Mouse (Mus musculus) mammary gland, adult 2 months (tissue): Measurements from ENCODE around the gene A630089N07Rik. TPM values are rescaled to one million over a fixed set of nuclear protein-coding genes. Genes with fewer than 3 reads are reported as not detected.

ENCODE experiments used
- polyA plus RNA-seq: library from polyadenylated mRNA; depleted of rRNA; stranded (reverse); fragments of >200 nt; gene quantifications from 2 replicates; pipeline ENCODE4 v1.2.3, GENCODE M21; 2012; ENCODE audit warnings: low replicate concordance; rRNA removed

Gene A630089N07Rik
- 0.44 and 0.65 TPM in 2 replicates for polyA plus RNA-seq

DNA sequence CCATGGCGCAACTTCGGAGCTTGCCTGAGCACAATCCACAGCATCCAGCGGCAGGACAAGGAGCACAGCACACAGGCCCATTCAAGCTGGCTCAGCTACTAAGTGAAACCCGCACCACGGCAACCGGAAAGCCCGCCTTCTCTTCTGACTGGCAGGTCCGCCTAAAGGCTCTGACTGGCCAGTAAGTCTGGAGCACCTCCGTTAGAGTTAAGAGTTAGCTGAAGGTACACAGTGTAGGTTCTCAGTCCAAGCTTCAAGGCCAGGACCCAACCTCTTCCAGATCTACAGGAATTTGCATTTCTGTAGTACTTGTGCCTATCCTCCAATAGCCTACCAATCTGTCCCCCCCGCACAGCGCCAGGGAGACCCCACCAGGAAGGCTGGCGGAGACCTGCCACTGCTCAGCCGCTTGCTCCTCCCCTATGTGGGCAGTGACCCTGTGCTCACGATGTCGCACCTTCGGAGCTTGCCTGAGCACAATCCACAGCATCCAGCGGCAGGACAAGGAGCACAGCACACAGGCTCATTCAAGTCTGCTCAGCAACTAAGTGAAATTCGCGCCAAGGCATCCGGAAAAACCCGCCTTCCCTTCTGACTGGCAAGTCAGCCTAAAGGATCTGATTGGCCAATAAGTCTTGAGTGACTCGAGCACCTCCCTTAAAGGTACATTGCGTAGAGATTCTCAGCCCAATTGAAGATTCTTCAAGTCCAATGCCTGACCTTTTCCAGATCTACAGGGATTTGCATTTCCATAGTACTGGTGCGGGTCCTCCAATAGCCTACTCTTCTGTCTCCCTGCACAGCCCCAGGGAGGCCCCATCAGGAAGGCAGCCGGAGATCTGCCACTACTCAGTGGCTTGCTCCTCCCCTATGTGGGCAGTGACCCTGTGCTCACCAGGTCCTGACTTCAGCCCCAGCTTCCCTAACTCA lies at the start of gene A630089N07Rik:
Gene A630089N07Rik, minus strand, starts transcription at position 562 of the 930 bp plus-strand sequence.

GRCm38 (mm10) chr16:97996616-97997382 lies 85.5 kb downstream of the A630089N07Rik start, which contains the start of gene B230307C23Rik:
B230307C23Rik (plus strand) TSS chr16:97997315.

DNA sequence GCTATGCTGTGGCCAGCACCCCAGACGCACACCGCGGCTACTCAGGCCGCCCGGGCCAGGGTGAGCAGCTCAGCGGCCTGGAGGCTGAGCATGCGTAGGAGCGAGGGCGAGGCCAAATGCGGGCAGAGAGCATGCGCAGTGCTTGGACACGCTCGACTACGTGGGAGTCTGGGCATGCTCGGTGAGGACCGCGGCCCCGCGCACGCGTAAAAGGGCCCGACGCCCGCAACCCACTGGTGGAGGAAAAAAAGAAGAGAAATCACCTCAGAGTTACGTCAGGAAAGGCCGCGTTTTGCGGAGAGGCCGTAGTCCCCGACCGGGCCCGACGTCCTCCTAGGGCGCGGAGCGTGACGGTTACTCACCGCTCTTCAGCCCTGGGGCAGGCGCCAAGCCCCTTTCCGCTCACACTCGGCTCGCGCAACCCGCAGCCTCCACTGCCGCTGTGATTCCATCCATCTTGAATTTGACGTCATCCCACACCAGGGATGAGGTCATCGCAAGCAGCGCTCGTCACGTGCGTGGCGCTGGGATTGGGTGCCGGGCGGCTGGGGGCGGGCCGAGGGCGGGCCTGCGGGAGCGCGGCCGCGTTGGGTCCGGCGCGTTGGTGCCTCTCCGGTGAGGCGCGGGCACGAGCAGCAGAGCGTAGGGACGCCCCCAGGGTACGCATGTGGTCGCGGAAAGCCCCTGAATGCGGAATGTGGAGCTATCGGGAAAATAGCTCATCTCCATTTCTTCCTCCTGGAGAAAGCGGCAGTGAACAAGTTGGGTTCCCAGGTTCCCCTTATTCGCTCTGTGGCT lies 119.9 kb downstream of the A630089N07Rik start, which contains the start of the genes C2cd2 and Zbtb21:
Gene C2cd2, minus strand, starts transcription at position 448 of the 798 bp plus-strand sequence.
Gene Zbtb21, minus strand, starts transcription at position 472 of the 798 bp plus-strand sequence.

Other genes with a start within 250 kb of the A630089N07Rik start
- 12.5 and 16.2 TPM in 2 replicates for gene Prdm15, start 230.6 kb downstream of the A630089N07Rik start, polyA plus RNA-seq
- gene C2cd2, start 119.9 kb downstream of the A630089N07Rik start, polyA plus RNA-seq: 26.5 and 41.1 TPM in 2 replicates
- 13.8 and 17.4 TPM in 2 replicates for gene Zbtb21, start 119.8 kb downstream of the A630089N07Rik start, polyA plus RNA-seq
- 4.3 and 7.0 TPM in 2 replicates for gene B230307C23Rik, start 85.1 kb downstream of the A630089N07Rik start, polyA plus RNA-seq